Mouse (Mus musculus): ENCODE results near the gene Cux2. TPM values are rescaled to one million over a fixed set of nuclear protein-coding genes. Genes with fewer than 3 reads are reported as not detected.

Cux2 gene
- polyA plus RNA-seq, 2 experiments from 2014 or later: 0.13 TPM; not detected in 1

DNA sequence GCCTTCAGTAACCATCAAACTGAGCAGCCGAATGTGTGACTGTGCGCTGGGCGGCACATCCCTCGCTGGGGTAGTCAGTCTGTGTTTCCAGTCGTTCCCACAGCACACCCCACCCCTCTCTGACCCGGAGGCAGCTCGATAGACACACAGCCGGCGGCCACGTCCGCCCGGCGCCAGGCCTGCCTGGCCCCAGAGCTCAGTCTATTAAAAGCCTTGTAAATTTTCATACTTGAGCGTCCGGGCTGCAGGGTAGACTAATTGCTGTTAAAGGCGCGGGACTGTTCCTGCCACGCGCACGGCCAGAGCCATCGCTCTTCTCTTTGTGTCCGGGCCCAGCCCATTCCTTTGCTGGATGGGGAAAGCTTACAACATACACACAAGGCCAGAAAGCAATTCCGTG lies 135.9 kb downstream of the Cux2 start:
- ATAC-seq: no peak

DNA sequence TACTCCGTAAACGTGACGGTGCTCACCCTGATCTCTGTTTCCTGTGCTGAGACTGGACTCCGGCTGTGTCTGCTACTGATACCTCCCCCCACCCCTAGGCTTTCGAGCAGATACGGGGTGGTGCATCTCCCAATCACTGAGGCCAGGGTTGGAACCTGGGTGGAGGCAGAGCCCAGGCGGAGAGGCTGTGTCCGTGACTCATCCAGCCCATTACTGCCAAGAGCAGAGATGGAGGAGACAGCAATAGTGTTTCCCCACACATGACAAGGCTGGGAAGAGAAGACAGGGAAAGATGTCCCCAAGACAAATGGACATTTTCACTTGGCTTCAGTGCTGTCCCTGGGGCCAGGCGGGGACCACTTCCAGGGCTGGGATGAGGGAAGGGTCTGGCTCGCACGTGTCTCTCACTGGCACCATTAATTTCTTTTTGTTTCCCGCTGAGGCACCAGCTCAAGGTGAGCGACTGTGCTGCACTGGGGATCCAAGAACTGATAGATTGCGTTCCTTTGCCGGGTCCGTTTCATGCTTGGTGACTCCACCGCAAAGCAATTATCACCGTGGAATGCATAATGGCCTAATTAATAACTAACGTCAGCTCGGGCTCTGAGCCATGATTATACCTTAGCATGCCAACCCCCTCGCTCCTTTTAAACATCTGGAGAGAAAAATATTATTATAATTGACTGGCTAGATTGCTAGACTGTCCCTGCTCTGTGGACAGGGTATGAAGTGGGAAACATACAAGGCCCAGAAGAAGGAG lies 140.5 kb downstream of the Cux2 start:
- no peak for ATAC-seq

DNA sequence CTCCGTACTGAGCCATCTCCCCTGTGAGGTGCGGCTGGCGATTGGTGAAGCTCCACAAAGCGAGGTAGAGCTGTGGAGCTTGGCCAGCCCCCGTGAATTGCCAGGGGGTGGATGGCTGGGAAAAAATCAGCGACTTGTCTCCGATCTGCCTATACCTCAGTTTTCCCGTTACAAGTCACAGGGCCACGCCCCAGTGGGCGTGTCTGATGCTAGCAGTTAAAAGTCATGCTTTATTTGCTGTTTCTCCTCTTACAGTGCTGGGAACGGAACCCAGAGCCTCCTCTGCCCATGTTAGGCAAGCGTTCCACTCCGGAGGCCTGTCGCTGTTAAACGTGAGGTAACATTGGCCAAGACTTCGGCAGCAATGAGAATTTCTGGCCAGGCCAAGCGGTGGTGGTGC lies 144.2 kb downstream of the Cux2 start:
- no peak for ATAC-seq

DNA sequence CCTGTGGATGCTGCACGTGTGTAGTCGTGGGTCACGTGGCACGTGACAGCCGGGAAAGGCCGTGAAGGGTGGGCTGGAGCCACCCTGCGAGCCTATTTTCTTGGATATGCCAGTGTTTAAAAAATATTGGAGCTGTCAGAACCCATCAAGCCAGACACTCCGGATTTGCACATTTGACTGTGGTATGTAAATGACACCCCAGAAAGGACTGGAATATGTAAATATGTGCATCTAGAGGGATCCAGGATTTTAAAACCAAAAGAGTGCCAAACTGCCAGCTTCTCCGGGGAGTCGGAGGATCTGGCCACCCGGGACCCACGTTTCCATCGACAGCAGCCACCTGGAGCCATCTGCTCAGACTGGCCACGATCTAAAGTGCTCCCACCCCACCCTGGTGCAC lies 145.1 kb downstream of the Cux2 start:
- no peak for ATAC-seq

DNA sequence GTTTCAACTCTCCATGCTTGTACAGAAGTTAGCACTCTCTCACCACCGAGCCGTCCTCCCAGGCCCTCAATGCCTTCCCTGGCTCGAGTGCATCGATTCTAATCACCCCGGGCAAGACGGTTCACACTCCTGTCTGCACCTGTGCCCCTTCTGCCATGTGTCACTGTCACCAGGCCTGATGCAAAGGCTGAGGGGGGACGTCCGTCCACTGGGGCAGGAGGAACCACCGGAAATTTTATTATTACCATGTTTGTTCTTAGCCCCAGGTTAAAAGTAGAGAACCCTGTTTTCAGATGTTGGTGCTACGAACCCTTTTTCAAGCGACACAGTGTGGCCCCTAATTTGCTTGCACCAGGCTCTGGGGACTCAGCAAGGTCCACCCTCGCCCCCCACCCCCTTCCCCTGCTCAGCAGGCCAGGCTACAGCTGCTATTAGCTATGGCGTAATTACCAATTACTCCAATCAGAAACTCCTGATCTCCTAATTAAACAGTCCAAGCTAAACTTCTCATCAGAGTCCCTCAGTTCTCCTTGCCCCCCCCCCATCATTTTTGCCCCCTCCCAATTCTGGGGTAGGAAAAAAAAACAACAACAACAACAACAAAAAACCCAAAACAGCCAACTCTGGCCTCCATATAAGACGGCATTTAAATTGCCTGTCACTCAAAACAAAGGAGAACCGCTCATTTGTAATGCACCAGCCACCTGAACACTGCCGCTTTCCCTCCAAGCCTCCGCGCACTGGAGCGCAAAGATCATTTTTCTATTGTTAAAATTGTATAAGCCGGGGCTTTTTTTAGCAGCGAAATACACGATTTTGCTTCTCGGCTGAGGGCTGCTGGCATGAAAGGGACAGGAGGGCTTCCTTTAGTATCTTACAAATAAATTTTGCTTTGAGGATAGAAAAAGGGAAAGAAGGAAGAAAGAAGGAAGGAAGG lies 146.8 kb downstream of the Cux2 start:
- no peak for ATAC-seq

DNA sequence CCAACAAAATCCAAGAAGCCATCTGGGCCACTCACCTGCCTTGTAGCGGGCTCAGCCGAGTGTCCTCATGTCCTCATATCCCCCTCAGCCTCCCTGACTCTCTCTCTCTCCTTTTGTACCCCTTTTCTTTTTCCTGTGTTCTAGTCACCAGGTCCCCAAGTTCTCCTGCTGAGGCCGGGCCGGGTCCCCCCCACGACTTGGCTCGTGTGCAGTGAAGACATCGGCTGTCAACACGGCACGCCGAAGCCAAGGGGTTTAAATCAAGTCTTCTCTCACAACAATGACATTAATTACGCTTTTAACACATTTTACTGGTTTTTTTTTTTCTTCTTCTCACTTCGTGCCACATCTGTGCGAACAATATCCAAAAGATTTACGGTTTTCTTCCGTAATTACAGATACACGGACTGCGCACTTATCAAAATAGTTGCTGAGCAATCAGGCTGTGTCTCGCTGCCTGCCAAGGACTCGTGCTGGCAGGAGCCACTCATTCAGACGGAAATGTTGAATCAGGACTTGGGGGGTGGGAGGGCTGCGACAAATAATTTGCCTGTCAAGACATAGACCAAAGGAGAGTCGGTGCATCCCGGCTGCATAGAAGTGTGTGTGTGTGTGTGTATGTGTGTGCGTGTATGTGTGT lies 154.7 kb downstream of the Cux2 start:
- ATAC-seq: no peak

DNA sequence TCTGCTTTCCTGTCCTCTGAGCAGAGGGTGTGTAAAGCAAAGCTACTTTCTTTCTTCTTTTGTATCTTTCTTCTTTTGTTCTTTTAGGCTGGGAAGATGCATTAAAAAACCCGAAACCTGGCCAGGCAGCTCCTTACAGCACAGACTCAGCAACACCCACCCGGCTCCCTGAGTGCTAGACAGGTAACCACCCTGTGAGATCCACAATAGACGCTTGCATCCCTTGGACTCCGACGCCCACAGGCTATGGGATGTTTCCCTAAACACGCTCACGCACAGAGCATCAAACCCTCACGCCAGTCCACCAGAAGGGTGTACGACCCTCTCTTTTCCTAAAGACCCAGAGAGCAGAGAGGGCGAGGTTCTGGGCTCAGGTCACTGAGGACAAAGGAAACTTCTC lies 155.3 kb downstream of the Cux2 start:
- no peak for ATAC-seq

DNA sequence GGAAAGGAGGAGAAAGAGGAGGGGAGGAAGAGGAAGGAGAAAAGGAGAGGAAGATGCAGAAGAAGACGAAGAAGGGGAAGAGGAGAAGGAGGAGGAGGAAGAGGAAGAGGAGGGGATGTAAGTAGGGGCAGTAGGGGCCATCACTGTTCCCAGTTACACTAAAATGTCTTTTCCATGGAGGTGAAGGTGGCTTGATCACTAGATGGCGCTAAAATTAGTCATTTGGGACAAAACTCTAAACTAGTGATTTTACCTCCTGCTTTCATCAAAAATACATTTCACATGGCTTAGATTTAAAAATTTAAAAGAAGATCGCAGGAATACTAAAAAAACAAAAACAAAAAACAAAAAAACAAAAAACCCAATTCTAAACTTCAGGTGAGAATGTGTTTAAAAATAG lies 156.3 kb downstream of the Cux2 start:
- ATAC-seq: no peak

DNA sequence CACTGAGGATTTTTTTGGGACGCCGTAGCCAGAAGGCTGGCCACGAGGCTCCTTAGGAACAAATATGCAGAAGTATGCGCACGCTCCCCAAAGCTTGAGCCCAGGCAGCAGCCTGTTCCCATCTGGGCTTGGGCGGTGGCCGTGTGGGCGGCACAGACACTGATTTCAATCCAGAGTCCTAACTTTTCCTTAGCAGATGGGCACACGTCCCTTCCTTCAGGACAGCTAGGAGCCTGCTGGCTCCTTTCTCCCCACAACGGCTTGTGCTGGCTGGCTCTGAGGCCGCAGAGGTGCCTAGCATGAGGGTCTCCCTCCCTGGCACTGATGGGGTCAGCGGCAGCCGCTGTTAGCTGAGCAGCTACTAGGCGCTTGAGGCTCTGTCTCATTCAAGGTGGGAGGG lies 157.6 kb downstream of the Cux2 start:
- no peak for ATAC-seq

DNA sequence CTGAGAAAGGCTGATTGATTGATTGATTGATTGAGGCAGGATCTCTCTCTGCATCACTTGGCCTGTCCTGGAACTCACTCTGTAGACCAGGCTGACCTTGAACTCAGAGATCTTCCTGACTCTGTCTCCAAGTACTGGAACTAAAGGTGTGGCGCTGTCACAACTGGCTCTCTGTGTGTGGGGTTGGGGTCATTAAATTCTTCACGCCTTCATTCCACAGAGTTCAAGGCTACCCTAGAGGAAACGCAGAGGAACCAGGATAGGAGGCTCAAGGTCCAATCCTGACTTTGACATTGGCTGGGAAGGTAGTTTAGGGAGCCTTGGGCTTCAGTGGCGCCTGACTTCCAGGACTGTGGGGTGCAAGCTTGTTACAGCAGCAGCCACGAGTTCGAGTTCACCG lies 159.0 kb downstream of the Cux2 start:
- no peak for ATAC-seq

DNA sequence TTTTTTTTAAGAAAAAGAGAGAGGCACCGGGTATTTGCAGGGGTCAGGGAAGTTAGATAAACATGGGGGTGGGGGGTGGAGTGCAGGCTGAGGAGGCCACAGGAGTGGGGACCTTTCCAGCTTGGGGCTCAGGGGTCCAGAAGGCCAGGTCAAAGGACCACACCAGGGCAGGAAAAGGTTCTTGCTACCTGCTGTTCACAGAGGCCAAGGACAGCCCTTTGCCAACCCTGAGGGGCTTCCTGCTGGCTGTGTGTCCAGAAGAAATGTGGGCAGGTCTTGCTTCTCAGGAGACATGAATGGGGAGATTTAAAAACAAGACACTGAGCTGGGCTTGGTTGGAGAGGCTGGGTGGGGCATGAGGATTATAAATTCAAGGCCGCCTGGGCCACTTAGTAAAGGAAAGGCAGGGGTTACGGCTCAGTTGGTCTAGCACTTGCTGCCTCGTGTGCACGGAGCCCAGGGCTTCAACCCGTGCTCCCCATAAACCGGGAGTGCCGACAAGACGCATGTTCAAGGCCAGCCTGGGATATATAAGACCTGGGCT lies 160.0 kb downstream of the Cux2 start:
- ATAC-seq: no peak

DNA sequence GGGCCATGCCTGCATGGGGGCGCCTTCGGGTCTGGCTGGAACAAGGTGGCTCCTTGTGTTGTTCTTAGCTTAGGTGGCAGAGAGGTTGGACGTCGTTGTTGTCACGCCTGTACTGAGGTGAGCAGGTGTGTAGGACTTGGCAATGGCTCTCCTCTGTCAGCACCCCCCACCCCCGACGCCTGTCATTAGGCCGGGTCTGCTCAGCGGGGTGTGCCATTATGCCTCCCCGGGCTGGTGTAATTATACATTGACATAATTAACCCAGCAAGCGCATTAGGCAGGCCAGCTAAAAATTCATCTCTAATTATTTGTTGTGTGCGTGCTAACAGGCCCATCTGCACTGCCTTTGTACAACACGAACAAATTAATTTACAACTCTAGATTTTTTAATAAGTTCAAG lies 160.5 kb downstream of the Cux2 start:
- ATAC-seq: no peak

DNA sequence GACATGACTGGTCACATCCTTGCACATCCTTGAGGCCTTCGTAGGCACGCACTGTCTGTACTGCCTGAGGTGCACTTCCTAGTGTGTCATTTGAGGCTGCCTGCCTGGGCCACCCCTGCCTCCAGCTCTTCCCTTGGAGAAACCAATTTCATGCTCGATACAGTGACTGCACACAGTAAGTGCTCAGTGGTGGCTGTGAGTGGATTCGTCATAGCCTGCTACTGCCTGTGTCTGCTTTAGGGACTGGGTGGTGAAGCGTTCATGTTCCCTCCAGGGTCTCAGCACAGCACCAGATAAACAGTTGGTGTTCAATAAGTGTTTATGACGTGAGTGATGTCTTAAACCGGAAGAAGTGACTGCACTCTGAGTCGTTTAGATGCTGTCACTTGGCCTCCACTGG lies 166.5 kb downstream of the Cux2 start:
- no peak for ATAC-seq

DNA sequence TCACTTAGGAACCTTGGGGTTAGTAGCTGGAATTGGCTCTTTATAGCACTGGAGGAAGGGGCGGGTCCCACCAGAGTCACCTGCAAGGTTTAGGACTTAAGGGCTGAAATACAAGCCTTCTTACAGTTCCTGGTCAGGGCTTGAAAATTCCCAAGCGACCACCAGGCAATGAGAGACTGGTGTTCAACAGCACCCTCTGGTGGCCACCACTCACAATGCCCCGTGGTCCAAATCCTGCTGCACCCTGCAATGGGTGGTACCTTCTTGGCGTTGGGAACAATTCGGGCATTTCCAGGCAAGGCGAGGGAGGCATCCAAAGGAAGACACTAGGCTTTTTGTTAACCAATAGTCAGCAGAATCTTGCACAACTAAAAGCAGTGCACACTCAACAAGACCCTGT lies 170.7 kb downstream of the Cux2 start:
- ATAC-seq: no peak

DNA sequence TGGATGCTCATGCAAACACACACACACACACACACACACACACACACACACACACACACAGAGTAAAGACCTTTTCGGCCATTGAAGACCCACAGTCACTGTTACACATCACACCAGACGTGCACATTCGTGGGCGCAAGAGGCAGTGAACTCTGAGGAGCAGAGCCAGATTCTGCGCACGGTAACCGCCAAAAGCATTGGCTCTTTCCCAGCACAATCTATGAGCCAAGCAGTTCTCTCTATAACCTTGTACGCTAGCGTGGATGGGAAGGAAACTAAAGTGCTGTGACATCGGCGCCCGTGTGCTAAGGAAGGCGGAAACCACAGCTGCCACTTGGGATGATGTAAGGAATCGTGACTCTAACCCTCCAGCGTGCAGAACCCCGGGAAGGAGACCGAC lies 171.2 kb downstream of the Cux2 start:
- no peak for ATAC-seq

DNA sequence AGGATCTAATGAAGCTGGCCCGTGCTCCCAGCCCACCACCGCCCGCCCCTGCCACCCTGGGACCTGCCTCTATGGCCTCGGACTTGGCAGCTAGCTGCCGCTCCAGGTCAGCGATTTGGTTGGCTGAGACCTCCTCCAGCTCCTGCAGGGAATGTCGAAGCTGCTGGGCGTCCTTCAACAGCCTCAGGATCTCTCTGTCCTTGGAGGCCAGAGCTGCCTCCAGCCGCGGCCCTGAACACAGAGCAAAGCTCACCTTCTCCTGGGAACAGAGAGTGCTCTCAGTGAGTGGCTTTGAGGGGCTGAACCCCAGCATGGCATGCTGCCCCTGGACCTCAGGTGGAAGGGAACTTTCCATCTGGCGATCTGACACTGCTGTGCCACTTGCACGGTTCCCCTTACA lies 173.0 kb downstream of the Cux2 start:
- no peak for ATAC-seq

DNA sequence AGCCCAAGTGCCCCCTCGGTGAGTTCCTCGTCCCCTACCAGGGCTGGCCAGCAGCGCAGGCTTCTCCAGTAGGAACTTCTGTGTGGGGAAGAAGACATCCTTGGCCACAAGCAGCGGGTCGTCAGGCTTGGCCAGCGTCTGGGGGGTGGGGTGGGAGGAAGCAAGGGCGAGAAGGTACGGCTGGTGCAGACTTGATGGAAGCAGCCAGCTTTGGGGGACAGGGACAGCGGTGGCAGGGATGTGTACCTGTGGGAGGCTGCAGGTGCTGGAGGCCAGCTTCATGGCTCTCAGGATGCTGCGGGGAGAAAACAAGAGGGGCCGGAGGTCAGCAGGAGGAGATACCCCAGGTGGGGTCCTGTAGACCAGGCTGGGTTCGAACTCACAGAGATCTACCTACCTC lies 174.9 kb downstream of the Cux2 start:
- ATAC-seq: no peak

DNA sequence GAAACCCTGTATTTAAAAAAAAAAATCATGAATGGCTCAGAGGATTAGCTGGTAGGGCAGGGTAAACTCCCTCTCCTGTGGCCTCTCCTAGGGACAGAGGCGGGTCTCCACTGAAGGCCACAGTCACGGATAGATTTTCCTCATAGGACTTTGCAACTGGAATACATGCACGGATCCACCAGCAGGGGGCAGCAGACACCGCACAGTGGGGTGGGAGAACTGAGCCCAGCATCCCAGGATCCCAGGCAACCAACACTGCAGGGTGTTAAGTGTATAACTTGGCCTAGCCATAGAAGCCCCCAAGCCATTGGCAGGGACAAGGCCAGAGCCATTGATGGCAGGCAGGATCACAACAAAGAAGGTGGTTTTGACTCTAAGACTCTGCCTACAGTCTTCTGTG lies 177.7 kb downstream of the Cux2 start:
- ATAC-seq: no peak

DNA sequence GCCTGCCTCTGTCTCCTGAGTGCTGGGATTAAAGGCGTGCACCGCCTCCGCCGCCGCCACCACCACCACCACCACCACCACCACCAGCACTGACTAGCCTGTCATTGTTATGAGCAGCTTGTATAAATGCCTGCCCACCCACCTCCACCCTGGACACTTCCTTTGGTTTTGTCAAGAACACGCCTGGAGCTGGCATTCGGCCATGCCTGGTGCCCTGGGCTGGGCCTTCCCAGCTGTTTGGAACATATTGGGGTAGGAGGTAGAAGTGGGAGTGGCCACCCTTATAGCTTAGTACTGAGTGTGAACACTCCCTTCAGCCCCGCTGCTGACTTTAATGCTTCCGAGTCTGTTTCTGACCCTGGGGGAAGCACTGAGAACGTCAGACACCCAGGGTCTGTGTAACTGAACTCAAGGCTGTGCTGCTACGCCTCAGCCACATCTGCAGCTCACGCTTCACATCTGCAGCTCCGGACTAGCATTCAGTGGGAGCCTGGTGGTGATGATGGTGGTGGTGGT lies 178.3 kb downstream of the Cux2 start:
- no peak for ATAC-seq

DNA sequence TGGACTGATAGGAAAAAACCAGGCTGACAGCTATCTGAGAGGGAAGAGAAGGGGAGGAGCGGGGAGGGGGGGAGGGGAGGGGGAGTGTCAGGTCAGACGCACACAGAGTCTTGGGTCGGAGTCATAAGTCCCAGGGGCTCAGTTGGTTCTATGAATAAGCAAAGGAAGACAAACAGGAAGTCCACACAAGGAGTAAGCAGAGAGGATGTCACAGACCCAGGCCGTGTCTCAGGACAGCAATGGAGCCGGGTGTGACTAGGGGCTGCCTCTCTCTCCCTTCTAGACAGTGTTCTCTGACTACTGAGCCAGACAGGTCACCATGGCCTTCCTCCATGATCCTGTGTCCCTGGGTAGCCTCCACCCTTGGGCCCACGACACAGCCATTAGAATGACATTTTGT lies 179.1 kb downstream of the Cux2 start:
- ATAC-seq: no peak

DNA sequence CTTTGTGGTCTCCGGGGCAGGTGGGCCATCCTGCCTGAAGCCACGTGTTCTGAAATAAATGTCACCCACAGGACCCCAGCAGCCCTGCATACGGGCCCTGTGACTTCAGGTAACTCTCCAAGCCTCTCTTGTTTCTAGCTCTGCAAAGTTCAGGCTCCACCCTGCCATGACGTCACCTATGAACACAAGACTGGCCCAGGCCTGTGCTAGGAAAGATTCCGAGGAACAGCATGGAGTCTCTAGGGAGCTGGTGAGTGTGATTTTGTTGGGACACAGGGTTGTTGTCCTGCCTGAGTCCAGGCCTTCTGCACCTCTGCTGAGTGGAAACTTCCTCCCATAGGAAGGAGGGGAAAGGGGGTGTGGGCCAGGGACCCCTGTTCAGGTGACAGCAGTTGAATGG lies 181.9 kb downstream of the Cux2 start:
- ATAC-seq: no peak

DNA sequence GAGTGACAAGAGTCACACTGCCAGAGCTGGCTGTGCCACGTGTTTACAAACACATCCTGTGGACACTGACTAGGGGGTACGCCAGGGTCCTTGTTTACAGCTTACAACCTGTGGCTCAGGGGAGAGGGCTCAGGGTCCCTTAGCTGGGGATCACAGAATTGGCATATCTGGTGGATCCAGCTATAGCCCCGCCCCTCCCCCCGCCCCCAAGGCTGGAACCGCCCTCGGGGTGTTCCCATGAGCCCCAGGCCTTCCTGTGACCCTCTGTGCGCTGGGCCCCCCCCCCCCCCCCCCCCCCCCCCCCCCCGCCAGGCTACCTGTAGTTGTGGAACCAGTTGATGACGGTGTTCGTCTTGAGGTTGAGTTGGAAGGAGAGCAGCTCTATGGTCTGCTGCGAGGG lies 185.6 kb downstream of the Cux2 start:
- no peak for ATAC-seq

DNA sequence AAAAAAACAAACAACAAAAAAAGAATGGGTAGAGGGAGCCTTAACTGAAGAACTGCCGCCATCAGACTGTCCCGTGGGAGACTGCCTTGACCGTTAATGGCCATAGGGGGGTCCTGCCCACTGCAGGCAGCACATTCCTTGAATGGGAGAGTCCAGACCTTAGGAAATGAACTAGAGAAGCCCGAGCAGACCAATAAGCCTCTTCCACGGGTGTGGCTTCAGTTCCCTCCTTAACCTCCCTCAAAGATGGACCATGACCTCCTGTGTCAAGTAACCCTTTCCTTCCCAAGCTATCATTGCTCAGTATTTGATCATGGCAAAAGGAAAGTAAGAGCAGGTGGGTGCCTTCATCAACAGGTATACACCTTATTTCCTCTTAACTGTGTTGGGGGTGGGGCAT lies 187.9 kb downstream of the Cux2 start:
- no peak for ATAC-seq
